Mouse (Mus musculus): Measurements from ENCODE around the gene Sgk2. TPM values are rescaled to one million over a fixed set of nuclear protein-coding genes. Genes with fewer than 3 reads are reported as not detected.

Sgk2 gene
- total RNA-seq, 2 experiments from 2014 or later: not detected

GRCm38 (mm10) chr2:162986764-162987163 lies 366 bp upstream of the Sgk2 start:
- intact Hi-C loops (cut with DNase I; ENCODE audit: low total_unique reads): no loop called here

GRCm38 (mm10) chr2:162988235-162988634 lies 1.1 kb downstream of the Sgk2 start:
- intact Hi-C loops (cut with DNase I; ENCODE audit: low total_unique reads): no loop called here
- no peak for DNase-seq

More at GRCm38 (mm10) chr2:162986764-162987163, 366 bp upstream of the Sgk2 start:
- no peak for DNase-seq

DNA sequence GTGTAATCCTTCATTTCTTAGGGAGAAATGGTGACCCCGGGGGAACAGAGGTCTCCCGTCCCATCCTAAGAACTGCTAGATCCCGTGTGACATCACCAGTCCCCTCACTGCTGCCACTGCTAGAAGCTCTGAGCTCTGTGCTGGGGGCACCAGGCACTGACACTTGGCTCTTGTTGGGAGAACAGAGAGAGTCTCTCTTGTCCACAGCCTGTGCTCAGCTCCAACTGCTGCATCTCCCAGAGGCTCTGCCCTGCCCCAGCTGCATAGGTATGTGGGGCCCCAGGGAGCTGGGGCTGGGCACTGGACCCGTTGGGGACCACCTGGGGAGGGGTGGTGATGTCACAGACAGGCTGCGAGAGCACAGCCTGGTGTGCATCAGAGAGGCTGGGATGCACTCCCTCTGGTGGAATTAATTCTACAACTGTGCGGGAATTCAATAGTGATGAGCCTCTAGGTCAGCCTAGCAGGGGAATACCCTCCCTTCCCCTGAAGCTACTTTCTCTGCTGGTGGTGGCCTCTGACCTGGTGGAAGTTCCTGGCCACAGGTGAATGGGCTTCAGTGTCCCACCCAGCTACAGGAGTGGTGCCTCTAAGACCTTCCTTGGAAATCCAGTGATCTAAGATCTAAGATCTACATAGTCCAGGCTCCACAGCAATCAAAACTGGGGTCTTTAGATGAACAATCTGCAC lies 4.4 kb downstream of the Sgk2 start:
- DNase-seq: no peak
- intact Hi-C loops (cut with DNase I; ENCODE audit: low total_unique reads): no loop called here

DNA sequence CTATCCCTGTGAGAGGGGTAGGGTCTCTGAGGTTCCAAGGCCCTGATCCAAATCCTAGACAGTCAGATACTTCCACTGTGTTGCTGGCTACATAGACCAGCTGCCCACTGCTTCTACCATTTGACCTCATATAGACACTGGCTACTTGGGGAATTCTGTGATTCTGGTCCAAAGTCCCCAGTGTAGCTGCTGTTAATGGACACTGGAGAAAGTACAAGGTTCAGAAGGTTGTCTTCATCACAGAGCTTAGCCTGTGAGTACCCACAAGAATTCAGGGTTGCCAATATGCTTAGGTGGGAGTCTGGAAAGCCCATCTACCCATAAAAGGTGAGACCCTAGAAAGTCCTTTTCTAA lies 4.9 kb downstream of the Sgk2 start:
- intact Hi-C loops (cut with DNase I; ENCODE audit: low total_unique reads): no loop called here
- no peak for DNase-seq

DNA sequence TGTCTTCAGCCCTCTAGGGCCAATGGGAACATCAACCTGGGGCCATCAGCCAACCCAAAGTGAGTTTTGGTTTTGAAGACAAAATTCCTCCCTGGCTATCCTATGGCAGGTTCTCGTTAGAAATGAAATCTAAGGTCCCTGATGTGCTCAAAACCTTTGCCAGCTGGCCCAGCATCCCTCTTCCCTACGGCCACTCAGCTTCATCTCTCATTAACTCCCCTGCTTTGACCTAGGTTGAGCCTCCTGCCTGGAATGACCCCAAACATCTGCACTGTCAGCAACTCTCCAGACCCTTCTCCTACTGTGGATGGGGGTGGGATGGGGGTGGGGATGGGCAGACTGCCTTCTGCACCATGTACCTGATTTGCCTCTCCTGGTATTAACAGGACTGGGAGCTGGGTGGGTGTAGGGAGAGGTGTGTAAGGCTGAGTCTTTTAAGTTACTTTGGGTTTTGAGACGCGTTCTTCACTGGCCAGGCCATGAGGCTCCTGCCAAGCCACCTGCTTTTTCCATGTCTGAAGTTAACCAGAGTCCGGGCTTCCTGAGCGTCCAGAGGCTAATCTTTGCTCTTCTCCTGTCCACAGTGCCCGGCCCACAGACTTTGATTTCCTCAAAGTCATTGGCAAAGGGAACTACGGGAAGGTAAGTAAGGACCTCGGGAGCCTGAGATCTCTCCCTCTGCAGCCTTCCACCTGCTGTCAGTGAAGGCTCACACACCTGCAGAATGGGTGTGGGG lies 6.9 kb downstream of the Sgk2 start:
- DNase-seq: no peak
- intact Hi-C loops (cut with DNase I; ENCODE audit: low total_unique reads): no loop called here

- peak; percentile 44 for DNase-seq
- intact Hi-C loops (cut with DNase I; ENCODE audit: low total_unique reads): loop anchor here (5.0 kb wide), 1 partner anchor 76 kb away; no protein-coding TSS in a partner anchor
Measured at GRCm38 (mm10) chr2:162998528-162999230, 11.5 kb downstream of the Sgk2 start.

DNA sequence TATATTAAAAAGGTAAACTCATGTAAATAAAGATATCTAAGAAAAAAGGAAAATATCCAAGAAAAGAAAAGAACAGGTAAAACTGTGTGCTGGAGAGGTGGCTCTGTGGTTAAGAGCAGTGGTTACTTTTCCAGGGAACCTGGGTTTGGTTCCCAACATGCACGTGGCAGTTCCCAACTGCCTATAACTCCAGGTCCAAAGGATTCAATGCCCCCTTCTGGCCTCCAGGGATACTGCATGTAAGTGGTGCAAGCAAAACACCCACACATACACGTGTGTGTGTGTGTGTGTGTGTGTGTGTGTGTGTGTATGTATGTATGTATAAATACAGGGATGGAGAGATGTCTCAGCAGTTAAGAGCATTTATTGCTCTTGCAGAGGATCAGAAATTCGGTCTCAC lies 12.6 kb downstream of the Sgk2 start:
- DNase-seq: peak; percentile 37
- intact Hi-C loops (cut with DNase I; ENCODE audit: low total_unique reads): loop anchor here (5.0 kb wide), 1 partner anchor 77 kb away; no protein-coding TSS in a partner anchor

DNA sequence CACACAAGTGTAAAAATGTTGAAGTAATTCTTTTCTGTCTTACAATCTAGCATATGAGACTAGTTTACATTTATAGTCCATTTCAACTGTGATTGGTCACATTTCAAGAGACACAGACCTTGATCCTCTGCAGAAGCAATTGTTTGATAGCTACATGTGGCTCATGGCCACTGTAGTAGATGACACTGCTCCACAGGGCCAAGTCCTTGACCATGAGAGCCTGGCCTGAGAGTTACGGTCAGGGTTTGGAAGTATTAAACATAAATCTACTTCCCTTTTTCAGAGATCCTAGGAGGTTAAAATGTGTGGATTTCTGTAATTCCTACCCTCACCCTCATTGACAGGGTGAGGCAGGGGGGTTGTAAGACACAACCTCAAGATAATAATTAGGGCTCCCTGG lies 13.9 kb downstream of the Sgk2 start:
- intact Hi-C loops (cut with DNase I; ENCODE audit: low total_unique reads): no loop called here
- no peak for DNase-seq

GRCm38 (mm10) chr2:163007299-163007698 lies 20.2 kb downstream of the Sgk2 start:
- intact Hi-C loops (cut with DNase I; ENCODE audit: low total_unique reads): no loop called here
- DNase-seq: no peak

DNA sequence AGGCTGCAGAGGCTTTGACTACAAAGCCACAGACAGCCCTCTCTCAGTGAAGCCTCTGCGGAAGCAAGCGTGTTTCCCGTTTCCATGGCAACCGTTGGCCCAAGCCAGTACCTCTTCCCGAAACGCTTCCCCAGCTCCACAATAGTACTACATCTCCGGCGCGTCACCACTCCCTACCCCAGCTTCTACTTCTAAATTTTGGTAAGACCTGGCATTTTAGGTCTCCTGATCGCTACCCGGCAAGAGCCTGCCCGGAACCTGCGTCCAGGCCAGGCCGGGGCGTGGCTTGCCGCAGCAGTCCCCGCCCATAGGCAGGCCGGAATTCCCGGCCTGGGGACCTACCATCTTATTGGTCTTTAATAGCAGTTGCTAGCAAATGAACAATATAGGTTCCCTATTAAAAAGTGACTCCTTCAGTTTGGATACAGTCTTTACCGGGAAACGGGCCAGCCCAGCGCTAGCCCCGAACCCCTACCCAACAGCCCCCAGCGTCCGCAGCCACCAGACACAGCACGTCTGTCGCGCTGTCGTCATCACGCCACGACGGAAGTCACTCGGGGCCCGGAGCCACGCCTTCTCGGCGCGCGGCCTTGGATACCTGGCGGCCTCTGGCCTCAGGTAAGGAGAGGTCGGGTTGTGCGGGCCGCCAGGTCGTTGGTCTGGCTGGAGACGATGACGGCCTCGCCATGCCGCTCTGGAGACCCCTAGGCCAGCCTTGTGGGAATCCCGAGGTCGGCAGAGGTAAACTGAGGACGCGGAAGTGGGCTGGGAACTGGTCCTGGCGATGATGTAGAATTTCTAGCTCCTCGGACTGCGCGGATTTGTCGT lies 30.0 kb downstream of the Sgk2 start, which contains the start of gene Ift52:
Ift52 (plus strand) TSS at position 439 of the 828 bp plus-strand sequence.
- DNase-seq: peak; percentile 89
- intact Hi-C loops (cut with DNase I; ENCODE audit: low total_unique reads): no loop called here

DNA sequence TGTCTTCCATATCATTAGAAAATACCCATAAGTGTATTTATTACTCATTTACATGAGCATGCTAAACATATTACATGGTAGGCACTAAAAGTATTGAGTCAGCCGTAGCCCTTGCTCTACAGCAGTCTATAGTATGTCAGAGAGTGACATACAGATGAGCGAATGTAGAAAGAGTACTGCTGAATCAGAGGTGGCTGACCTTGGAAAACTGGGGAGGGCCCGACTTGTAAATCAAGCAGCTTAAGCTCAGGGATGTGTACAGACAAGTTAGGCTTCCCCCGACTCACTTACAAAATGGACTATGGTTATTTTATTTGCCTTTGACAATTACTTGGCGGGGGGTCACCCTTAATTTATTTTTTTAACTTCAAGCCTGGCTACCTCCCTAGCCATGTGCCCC lies 44.2 kb downstream of the Sgk2 start:
- intact Hi-C loops (cut with DNase I; ENCODE audit: low total_unique reads): no loop called here
- no peak for DNase-seq

GRCm38 (mm10) chr2:163031757-163032156 lies 44.6 kb downstream of the Sgk2 start:
- intact Hi-C loops (cut with DNase I; ENCODE audit: low total_unique reads): no loop called here
- DNase-seq: no peak

GRCm38 (mm10) chr2:163032622-163033021 lies 45.5 kb downstream of the Sgk2 start:
- intact Hi-C loops (cut with DNase I; ENCODE audit: low total_unique reads): no loop called here
- no peak for DNase-seq

DNA sequence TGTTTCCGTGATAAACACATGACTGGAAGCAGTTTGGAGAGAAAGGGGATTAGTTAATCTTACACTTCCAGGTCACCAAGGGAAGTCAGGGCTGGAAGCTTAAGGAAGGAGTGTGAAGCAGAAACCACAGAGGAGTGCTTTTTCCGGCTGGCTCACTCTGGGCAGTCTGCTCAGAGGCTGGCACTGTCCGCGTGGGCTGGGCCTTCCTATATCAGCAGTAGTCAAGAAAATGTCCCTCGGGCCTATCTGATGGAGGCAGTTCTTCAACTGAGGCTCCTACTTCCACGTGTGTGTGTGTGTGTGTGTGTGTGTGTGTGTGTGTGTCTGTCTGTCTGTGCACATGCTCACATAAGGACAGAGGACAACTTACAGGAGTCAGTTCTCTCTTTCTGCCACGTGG lies 52.8 kb downstream of the Sgk2 start:
- no peak for DNase-seq
- intact Hi-C loops (cut with DNase I; ENCODE audit: low total_unique reads): no loop called here

GRCm38 (mm10) chr2:163048125-163048524 lies 61.0 kb downstream of the Sgk2 start:
- DNase-seq: peak; percentile 77
- intact Hi-C loops (cut with DNase I; ENCODE audit: low total_unique reads): no loop called here

DNA sequence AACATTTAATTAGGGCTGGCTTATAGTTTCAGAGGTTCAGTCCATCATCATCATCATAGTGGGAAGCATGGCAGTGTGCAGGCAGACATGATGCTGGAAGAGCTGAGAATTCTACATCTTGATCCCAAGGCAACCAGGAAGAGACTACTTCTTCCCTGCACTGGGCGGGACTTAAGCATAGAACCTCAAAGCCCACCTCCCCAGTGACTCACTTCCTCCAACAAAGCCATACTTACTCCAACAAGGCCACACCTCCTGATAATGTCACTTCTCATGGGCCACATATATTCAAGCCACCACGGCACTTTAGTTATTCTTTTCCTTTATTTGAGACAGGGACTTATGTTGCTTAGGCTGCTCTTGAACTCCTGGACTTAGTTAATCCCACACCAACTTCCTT lies 62.0 kb downstream of the Sgk2 start:
- intact Hi-C loops (cut with DNase I; ENCODE audit: low total_unique reads): no loop called here
- DNase-seq: no peak

GRCm38 (mm10) chr2:163051691-163052090 lies 64.6 kb downstream of the Sgk2 start:
- intact Hi-C loops (cut with DNase I; ENCODE audit: low total_unique reads): no loop called here
- DNase-seq: no peak

- intact Hi-C loops (cut with DNase I; ENCODE audit: low total_unique reads): no loop called here
- DNase-seq: no peak
Measured at GRCm38 (mm10) chr2:163052101-163052500, 65.0 kb downstream of the Sgk2 start.

- DNase-seq: no peak
- intact Hi-C loops (cut with DNase I; ENCODE audit: low total_unique reads): no loop called here
Measured at GRCm38 (mm10) chr2:163052826-163053225, 65.7 kb downstream of the Sgk2 start.
